In genomic region chr10:45045268-45045928, GRCm38 (mm10) we compare ENCODE assay signal across 8 mouse cellular contexts. TPM values are rescaled to one million over a fixed set of nuclear protein-coding genes. Genes with fewer than 3 reads are reported as not detected.
DNase-seq lines count a peak whose midpoint lies in the region; ATAC-seq and TF ChIP-seq lines count a peak whose summit lies in the region.

No protein-coding gene starts in this region.

- no peak overlapping the region for H3K27ac ChIP-seq in ES-Bruce4 (ENCODE audit: insufficient read depth, low read length)
- H3K27ac ChIP-seq in forebrain, embryonic 13.5 days, result no peak overlapping the region
- H3K27ac ChIP-seq in hindbrain, embryonic 10.5 days, result no peak overlapping the region

- H3K36me3 ChIP-seq in ES-Bruce4 (ENCODE audit: control insufficient read depth, insufficient read depth, low read length, poor library complexity, severe bottlenecking), result no peaks in the 10 kb centered on the region
- H3K36me3 ChIP-seq in forebrain, embryonic 13.5 days (ENCODE audit: poor library complexity, severe bottlenecking), result no peaks in the 10 kb centered on the region
- no peaks in the 10 kb centered on the region for H3K36me3 ChIP-seq in hindbrain, embryonic 10.5 days

- DNase-seq in c-Kit-negative CD71-positive TER-119-positive erythroid progenitor cells, embryonic 14.5 days (ENCODE audit: low read depth, low spot score), result peak; percentile 21
- DNase-seq in hindbrain, embryonic 10.5 days (ENCODE audit: low spot score), result peak; percentile 70
- peak; percentile 48 for DNase-seq in layer of hippocampus, adult 9-11 months
- DNase-seq in lung, postnatal 4 days, result peak; percentile 59 to 81
- DNase-seq in retina, postnatal 1 day, result peak; percentile 84
- peak; percentile 53 to 58 for DNase-seq in urinary bladder, adult 18-20 months (ENCODE audit: low spot score in 2 of 2)

- 25% methylated on average over 12 of the region's 12 CpGs for WGBS in forebrain, embryonic 13.5 days
- WGBS in hindbrain, embryonic 10.5 days, result 33% methylated on average over 12 of the region's 12 CpGs

- TF ChIP-seq EP300 in ES-Bruce4 (IDR thresholded peaks at IDR 0.05; ENCODE audit: insufficient read depth, low read depth, low read length), result no peak

- ATAC-seq in forebrain, embryonic 13.5 days, result peak; percentile 69

- TF ChIP-seq POLR2A in ES-Bruce4 (IDR thresholded peaks at IDR 0.05; ENCODE audit: insufficient read depth, low read length), result no peak

- H3K9me3 ChIP-seq in ES-Bruce4 (replicated peaks; ENCODE audit: control insufficient read depth, insufficient read depth, low read length, poor library complexity, severe bottlenecking), result no peaks in the 10 kb centered on the region
- no peaks in the 10 kb centered on the region for H3K9me3 ChIP-seq in forebrain, embryonic 13.5 days (replicated peaks)
- no peaks in the 10 kb centered on the region for H3K9me3 ChIP-seq in hindbrain, embryonic 10.5 days

- TF ChIP-seq CTCF in ES-Bruce4 (IDR thresholded peaks at IDR 0.05; ENCODE audit: low read depth, low read length), result peak; percentile 60

- no peak overlapping the region for H3K9ac ChIP-seq in ES-Bruce4 (ENCODE audit: low read depth, poor library complexity, severe bottlenecking)
- no peak overlapping the region for H3K9ac ChIP-seq in forebrain, embryonic 13.5 days

- H3K4me2 ChIP-seq in forebrain, embryonic 13.5 days, result no peak overlapping the region

- H3K27me3 ChIP-seq in ES-Bruce4 (ENCODE audit: control insufficient read depth, insufficient read depth, low read length, poor library complexity, severe bottlenecking), result no peaks in the 10 kb centered on the region
- H3K27me3 ChIP-seq in forebrain, embryonic 13.5 days, result peaks cover 2% of the 10 kb centered on the region; the same call in 1 of the 2 replicates
- no peaks in the 10 kb centered on the region for H3K27me3 ChIP-seq in hindbrain, embryonic 10.5 days (ENCODE audit: insufficient read depth, poor library complexity, severe bottlenecking)

- no peak overlapping the region for H3K4me3 ChIP-seq in ES-Bruce4 (ENCODE audit: low read depth, low read length)
- H3K4me3 ChIP-seq in forebrain, embryonic 13.5 days, result no peak overlapping the region
- H3K4me3 ChIP-seq in hindbrain, embryonic 10.5 days, result no peak overlapping the region

- no peaks in the 10 kb centered on the region for H3K4me1 ChIP-seq in ES-Bruce4 (ENCODE audit: control insufficient read depth, insufficient read depth, low read length)
- H3K4me1 ChIP-seq in forebrain, embryonic 13.5 days, result no peaks in the 10 kb centered on the region
- H3K4me1 ChIP-seq in hindbrain, embryonic 10.5 days (replicated peaks), result peaks cover 11% of the 10 kb centered on the region; the same call in 1 of the 2 replicates

RNA-seq across cellular contexts. Expression of gene Prep, which starts 21.6 kb away (rescaled TPM):
- polyA plus RNA-seq in ES-Bruce4 (2011; ENCODE audit: insufficient read depth, insufficient read length, low read depth, missing spikeins), result 22.8 and 24.1 TPM in 2 replicates
- 18.3 and 20.3 TPM in 2 replicates for polyA plus RNA-seq in forebrain, embryonic 13.5 days (2015; fragmentation: Nextera tagmentation; extraction: Ambion mirVana)
- polyA plus RNA-seq in hindbrain, embryonic 10.5 days (2016; fragmentation: Nextera tagmentation; extraction: Ambion mirVana), result 34.0 and 38.3 TPM in 2 replicates

Comparison
In these comparisons a context has a peak if more than half of its experiments do, and no peak if none do; other contexts are left out.
1. DNase-seq: peak in every context shown above with its lines; median percentile 84 in retina, postnatal 1 day; 70 in hindbrain, embryonic 10.5 days; 70 in lung, postnatal 4 days; 56 in urinary bladder, adult 18-20 months; 48 in layer of hippocampus, adult 9-11 months; 21 in c-Kit-negative CD71-positive TER-119-positive erythroid progenitor cells, embryonic 14.5 days.